Mouse (Mus musculus) cerebellum, adult 9-11 months (tissue): ENCODE measurements around the gene Dnajb13.

ENCODE experiments used
- DNase-seq: peaks from one replicate; pipeline ENCODE4 v3.0.0; 2022

The Dnajb13 gene

GRCm38 (mm10) chr7:100504740-100505487 lies 9.8 kb downstream of the Dnajb13 start:
- DNase-seq = no peak

GRCm38 (mm10) chr7:100503076-100503475 lies 11.7 kb downstream of the Dnajb13 start:
- DNase-seq = no peak

- DNase-seq = no peak
Measured at GRCm38 (mm10) chr7:100502374-100502922, 12.3 kb downstream of the Dnajb13 start.

GRCm38 (mm10) chr7:100501844-100502373 lies 12.9 kb downstream of the Dnajb13 start:
- no peak for DNase-seq

- no peak for DNase-seq
Measured at GRCm38 (mm10) chr7:100501027-100501843, 13.5 kb downstream of the Dnajb13 start.

GRCm38 (mm10) chr7:100500276-100500977 lies 14.3 kb downstream of the Dnajb13 start:
- DNase-seq = no peak

- no peak for DNase-seq
Measured at GRCm38 (mm10) chr7:100499465-100499864, 15.3 kb downstream of the Dnajb13 start.

GRCm38 (mm10) chr7:100497982-100498381 lies 16.8 kb downstream of the Dnajb13 start:
- DNase-seq = no peak

- no peak for DNase-seq
Measured at GRCm38 (mm10) chr7:100497402-100497801, 17.4 kb downstream of the Dnajb13 start.

GRCm38 (mm10) chr7:100496791-100497190 lies 18.0 kb downstream of the Dnajb13 start:
- DNase-seq = no peak

- no peak for DNase-seq
Measured at GRCm38 (mm10) chr7:100496371-100496770, 18.4 kb downstream of the Dnajb13 start.

GRCm38 (mm10) chr7:100495581-100496251 lies 19.0 kb downstream of the Dnajb13 start:
- peak; percentile 40 for DNase-seq

GRCm38 (mm10) chr7:100495042-100495441 lies 19.7 kb downstream of the Dnajb13 start:
- no peak for DNase-seq

- DNase-seq = no peak
Measured at GRCm38 (mm10) chr7:100494415-100494831, 20.3 kb downstream of the Dnajb13 start.

- no peak for DNase-seq
Measured at GRCm38 (mm10) chr7:100493484-100494414, 21.0 kb downstream of the Dnajb13 start.

GRCm38 (mm10) chr7:100493117-100493483 lies 21.7 kb downstream of the Dnajb13 start, which contains the start of gene Ucp2:
Gene Ucp2, plus strand, starts transcription at chr7:100493337.
- no peak for DNase-seq

- DNase-seq = no peak
Measured at GRCm38 (mm10) chr7:100492391-100493116, 22.2 kb downstream of the Dnajb13 start.

GRCm38 (mm10) chr7:100488474-100489048 lies 26.2 kb downstream of the Dnajb13 start:
- DNase-seq = no peak

GRCm38 (mm10) chr7:100487301-100487700 lies 27.5 kb downstream of the Dnajb13 start:
- no peak for DNase-seq

- no peak for DNase-seq
Measured at GRCm38 (mm10) chr7:100484493-100484892, 30.3 kb downstream of the Dnajb13 start.
